Mouse (Mus musculus) liver (tissue): ENCODE results near the gene Olfr1418.
"Not testable (repeated sequence)": the region's sequence is repeated elsewhere in the genome, so short reads cannot be mapped to it uniquely, and the experiment has no call there.

Experiments
- DNase-seq: peaks from one replicate; pipeline ENCODE4 v3.0.0-alpha.2; 2020; ENCODE audit warnings: mixed read lengths

Gene Olfr1418

GRCm38 (mm10) chr19:11860966-11861365, at the start of gene Olfr1418:
Gene Olfr1418 (minus strand): TSS chr19:11861066.
- no peak for DNase-seq

DNA sequence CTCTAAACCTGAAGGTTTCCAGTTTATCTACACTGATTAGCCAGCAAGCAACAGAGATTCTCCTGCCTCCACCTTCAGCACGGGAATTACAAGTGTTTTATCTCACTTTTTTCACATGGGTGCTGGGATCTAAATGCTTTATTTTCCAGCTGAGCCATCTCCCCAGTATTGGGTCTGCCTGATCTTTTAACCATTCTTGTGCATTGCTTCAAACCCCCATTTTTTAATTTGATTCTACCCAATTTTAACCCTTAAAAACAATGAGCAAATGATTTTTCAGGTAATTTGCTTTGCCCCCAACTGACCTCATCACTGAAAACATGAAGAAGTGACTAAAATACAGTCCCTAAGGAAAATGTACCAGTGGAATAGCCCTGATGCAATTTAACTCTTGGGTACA, 25.4 kb upstream of the Olfr1418 start, which contains the start of gene Olfr1420:
Gene Olfr1420 (plus strand): TSS at position 301 of the 400 bp plus-strand sequence.
- no peak for DNase-seq

DNA sequence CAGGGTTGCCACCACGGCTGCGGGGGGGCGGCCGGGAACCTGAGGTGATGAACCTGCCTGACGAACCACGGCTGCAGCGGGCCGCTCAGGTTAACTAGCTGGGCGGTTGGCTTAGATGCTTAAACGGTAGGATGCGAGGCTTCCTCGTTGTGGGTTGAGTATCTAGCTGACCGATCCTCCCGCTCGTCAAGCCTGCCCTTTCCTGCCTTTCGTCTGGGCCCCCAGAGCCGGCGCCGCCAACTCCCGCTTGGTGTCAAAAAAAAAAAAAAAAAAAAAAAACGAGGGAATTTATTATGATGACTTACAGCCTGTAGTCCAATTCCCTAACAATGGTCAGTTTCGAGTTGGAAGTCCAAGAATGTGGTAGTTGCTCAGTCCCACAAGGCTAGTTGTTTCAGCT, 17.5 kb upstream of the Olfr1418 start:
- DNase-seq, result not testable (repeated sequence)

- DNase-seq, result no peak
Observed at GRCm38 (mm10) chr19:11875006-11875405, 14.1 kb upstream of the Olfr1418 start, which contains the start of gene Olfr1419. Gene Olfr1419 (minus strand): TSS chr19:11875106.

DNA sequence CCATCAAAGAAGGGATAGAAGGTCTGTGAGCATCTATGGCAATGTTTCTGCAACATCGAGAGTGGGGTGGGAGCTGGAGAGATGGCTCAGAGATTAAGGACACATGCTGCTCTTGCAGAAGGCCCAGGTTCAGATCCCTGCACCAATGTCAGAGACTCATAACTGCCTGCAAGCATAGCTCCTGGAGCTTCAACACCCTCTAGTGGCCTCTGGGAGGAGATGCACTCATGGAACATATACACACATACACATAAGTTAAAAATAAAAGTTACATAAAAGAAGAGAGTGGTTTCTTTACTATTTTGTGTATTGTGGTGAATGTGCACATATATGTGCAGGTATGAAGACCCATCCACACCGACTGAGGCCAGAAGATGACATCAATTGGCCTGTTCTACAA, 7.0 kb upstream of the Olfr1418 start:
- DNase-seq, result no peak

DNA sequence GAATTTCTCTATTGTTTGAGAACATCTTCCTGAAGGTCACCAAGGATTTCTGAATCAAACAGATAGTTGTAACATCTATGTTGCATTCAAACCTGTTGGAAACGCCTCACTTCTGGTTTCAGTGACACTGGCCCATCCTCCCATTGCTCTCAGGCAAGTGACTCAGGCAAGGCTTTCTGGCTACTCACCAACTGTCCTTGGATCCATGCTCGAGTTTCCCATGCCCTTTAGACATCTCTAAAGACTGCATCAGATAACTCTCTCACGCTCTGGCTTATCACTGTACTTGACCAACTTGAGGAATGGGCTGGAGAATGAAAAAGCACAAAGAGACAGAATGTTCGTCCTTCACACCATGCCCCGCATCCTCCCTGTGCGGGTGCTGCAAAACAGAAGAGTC, 4.4 kb downstream of the Olfr1418 start:
- no peak for DNase-seq

DNA sequence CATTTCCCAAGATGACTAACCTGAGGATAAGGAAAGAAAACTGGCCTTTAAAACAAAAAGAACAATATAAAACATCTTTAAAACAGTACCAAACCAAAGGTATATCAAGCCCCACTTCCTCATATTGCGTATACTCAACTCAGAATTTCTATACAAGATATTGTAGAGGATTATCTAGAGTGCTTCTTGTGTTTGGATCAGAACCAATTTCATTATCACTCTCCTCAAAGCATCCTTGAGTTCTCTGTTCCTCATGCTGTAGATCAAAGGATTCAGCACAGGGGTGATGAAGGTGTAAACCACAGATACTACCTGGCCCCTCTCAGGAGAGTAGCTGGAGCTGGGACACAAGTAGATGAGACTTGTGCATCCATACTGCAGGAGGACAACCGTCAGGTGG, 6.0 kb downstream of the Olfr1418 start:
- DNase-seq, result no peak

DNA sequence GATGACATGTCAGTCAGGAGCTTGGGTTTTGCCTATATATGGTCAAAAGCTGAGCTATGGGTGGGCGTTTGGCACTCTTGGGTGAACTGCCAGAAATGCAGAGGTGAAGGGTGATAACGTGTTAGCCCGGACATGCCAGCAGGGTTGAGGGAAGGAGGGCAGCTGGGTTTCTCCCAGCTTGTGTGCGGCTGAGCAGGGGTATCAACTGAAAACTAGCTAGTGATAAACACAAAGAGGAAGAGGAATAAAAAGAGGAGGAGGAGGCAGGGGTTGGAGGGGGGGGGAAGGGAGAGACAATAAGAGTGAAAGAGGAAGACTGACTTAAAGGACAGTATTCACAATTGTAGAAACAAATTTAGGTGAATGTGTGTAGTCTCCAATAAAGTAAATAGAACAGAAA, 8.2 kb downstream of the Olfr1418 start:
- DNase-seq, result no peak

DNA sequence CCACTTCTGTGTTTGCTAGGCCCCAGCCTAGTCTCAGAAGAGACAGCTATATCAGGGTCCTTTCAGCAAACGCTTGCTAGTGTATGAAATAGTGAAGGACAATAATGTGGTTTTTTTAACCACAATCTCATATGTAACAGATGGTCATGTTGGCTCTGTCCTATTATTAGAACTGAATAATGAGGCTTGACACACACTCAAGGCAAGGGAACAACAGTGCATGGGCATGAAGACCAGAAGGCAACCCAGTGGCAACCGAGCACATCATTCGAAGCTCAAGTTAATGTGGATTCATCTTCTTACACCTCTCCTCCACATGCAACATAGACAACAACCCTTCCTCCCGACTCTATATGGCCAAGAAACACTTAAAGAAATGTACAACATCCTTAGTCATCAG, 14.5 kb downstream of the Olfr1418 start:
- no peak for DNase-seq

GRCm38 (mm10) chr19:11839119-11839518, 21.7 kb downstream of the Olfr1418 start, which contains the start of gene Olfr1417:
Gene Olfr1417 (minus strand): TSS chr19:11839219.
- no peak for DNase-seq

- no peak for DNase-seq
Observed at GRCm38 (mm10) chr19:11823346-11824065, 37.4 kb downstream of the Olfr1418 start.

DNA sequence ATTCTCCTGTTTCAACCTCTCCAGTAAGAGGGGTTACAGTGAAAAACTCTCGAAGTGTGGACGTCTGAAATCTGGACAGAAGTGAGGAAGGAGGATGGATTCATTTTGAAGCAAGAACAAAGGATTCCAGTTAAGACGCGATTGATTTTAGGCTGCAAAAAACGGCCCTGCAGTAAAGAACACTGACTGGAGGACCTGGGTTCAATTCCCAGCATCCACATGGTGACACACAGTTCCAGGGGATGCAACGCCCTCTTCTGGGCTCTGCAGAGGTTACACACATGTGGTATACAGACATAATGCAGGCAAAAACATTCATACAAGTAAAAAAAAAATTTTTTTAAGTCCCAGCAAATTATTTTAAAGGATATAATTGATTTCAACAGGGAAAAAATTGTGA, 40.7 kb downstream of the Olfr1418 start:
- no peak for DNase-seq

GRCm38 (mm10) chr19:11819800-11820199, 41.1 kb downstream of the Olfr1418 start:
- peak; percentile 76 for DNase-seq

DNA sequence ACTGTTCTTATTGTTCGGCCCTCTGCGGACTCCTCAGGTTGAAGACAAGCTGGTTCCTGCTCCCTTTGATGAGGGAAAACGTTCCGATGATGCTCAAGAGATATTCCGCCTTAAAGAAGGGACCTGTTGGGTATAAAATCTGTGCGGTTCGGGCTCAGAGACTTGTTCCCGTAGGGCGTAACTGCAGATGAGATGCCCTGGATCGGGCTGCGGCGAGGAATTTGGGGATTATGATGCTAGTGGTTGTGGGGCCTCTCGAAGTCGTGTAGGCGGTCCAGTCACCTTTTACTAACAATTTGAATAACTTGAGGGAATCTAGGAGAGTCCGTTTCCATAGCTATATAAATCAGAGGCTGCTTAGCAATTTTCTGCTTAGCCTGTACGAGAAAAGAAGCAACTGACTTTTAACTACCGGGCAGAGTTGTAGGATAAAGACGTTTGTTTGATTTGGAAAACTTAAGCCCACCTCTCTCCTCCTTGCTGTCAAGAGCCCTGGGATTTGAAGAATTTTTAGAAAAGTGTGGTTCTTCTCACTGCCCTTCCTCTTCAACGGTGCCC, 41.6 kb downstream of the Olfr1418 start, which contains the start of gene Stx3:
Gene Stx3 (minus strand): TSS at position 261 of the 558 bp plus-strand sequence.
- DNase-seq, result no peak

DNA sequence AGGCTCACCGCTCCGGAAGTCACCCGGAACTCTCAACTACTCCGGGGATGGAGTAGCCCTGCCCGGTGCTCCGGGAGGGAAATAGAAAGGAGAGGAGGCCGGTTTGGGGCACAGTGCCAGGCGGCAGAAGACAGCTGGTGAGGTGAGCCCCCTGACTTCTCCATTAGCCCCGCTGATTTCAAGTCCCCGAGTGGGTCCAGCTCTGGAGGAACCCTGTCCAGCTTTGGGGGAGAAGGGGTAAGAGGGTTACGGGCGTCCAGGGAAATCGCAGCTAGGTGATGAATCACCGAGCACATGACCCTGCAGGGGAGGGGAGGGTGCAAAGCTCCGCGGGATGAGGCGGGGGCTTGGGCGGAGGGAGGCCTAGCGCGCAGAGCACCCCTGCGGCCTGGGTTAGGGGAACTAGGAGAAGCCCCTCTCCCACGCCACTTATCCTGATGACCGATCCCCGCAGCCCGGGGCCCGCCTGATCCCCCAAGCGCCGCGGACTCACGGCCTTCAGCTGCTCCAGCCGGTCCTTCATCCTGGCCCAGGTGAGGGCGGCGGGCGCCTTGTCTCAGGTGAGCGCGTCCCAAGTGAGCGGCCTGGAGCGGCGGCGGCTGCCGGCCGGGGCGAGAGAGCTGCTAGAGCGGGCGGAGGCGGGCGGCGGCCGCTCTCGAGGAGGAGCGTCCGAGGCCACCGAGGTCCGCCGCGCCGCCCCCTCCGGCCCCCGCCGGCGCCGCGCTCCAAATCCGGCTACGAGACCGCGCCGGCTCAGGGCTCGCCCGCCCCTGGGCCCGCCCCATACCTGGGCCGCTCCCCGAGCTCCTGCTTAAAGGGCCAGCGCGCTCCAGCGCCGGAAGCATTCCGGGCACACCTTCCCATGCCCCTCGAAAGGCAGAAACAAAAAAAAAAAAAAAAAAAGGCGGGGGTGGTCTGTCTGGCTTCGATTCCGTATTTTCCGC, 42.4 kb downstream of the Olfr1418 start:
- DNase-seq, result peak; percentile 31

DNA sequence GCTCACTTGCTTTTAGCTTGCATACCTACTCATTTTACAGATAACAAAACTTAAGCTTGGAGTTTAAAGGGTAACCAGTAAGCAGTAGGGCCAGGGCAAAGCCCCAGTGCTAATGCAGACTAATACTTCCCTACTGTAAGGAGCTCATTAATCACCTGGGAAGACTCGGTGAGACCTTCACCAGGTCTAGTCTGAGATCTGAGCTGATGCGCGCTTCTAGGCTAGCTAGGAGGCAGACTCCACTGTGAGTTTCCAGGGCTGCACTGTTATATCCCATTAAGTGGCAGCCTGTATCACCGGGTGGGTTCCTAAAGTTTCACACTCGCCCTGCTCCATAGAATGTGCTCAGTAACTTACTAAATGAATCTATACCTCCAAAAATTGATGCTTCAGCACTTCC, 43.3 kb downstream of the Olfr1418 start:
- DNase-seq, result no peak

- DNase-seq, result no peak
Observed at GRCm38 (mm10) chr19:11816706-11817105, 44.2 kb downstream of the Olfr1418 start.

DNA sequence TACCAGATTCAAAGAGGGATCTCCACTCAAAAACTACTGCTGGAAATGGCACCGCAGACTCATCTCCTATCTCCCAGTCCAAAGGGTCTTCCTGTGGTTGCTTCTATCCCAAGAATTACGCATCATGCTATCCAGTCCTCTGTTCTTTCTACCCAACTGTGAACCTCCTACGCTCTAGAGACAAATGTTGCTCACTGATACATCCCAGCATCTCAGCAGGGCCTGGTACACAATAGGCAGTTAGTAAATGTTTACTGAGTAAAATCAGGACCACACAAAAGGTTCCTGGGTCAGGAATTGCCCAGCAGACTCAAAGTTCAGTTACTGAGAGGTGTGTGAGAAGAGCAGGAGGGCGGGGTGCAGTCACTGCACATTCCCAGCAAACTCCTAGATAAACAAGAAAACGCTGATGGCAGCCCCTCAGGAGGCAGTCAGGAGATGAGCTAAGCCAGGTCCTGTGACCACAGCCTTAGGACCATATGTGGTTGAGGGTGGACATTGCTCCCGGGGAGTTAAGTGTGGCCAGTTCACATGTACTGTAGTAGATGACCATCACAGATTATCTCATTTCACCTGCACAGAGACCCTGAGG, 46.0 kb downstream of the Olfr1418 start:
- no peak for DNase-seq

DNA sequence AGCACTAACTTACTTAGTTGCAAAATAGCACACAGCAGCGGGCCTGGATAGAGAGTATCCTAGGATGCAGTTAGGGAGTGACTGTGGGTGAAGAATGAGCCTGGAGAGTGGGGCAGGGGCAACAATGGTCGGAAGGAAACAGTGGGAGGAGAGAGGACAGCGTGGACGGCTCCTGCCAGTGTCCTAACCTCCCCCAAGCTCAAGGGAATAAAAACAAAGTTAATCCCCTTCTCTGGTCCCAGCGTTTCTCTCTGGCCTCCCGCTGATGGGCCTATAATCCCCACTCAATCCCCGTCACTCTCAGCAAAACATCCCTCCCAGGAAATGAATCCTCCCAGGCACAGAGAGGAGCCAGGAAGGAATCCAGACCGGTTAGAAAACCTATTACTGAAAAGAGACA, 47.2 kb downstream of the Olfr1418 start:
- no peak for DNase-seq

GRCm38 (mm10) chr19:11813136-11813535, 47.7 kb downstream of the Olfr1418 start:
- no peak for DNase-seq

DNA sequence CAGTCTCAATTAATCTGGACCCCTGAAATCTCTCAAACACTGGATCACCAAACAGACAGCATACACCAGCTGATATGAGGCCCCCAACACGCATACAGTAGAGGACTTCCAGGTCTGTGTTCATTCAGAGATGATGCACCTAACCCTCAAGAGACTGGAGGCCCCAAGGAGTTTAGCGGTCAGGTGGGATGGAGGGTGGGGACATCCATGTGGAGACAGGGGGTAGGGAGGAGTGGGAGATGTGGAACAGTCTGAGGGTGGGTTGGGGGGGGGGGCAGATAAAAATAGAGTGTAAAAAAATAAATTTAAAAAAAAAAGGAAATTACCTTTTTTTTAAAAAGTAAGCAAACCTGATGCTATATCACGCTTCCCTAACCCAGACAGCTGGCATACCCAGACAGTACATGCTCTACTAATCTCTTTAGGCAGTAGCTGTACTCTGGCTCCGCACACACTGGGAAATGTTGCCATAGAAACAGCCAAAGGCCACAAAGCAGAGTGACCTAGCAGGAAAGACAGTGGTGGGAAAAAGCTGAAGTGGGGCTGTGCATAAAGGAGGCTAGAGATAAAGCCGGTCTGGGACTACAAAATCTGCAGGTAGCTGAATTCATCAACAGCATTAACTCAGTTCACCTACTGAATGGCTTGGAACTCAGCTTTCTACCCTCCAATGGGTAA, 49.0 kb downstream of the Olfr1418 start:
- DNase-seq, result peak; percentile 12

- no peak for DNase-seq
Observed at GRCm38 (mm10) chr19:11810856-11811255, 50.0 kb downstream of the Olfr1418 start.
